Mouse (Mus musculus) CD4-positive, CD25-positive, alpha-beta regulatory T cell, adult 9 weeks (primary cell): ENCODE data around the gene Mpdu1. TPM values are rescaled to one million over a fixed set of nuclear protein-coding genes. Genes with fewer than 3 reads are reported as not detected.

Experiments used
- polyA plus RNA-seq: library from polyadenylated mRNA; unstranded; fragments of 100-300 nt; shearing (Covaris generic); gene quantifications from one replicate; pipeline ENCODE4 v1.2.1, GENCODE M21; 2017

Gene Mpdu1
- 66.8 TPM for polyA plus RNA-seq

DNA sequence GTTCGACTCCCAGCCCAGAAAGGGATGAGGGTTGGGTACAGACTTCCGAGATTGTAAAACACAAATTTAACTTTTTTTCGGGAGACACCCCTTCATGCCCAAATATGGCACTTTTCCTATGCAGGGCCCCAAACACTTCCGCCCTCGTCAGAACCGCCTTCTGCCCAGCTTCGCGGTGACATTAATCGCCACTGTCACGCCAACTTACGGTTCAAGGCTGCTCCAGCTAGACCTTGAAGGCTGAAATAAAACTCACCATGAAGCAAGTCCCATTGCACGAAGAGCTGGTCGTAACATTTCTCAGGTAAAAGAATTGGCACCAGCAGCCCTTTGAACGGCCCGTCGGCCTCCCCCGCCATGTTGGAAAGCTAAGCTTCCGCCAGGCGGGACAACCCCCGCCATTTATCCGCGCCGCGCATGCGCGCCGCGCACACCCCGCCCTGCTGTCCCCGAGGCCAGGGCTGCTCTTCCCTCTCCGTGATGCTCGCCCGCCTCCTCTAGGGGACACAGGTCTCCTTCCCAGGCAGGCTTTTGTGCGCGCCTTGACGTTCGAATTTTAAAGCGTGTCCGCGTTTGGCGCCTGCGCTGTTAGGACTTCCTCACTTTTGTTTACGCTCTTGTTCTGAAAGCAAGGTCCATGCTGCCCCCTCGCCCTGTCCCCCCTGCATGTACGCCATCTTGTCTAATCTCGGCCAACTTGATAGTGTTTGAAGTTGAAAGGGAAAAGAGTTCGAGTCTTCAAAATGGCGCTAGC, at the start of gene Mpdu1:
TSS of gene Mpdu1 (minus strand) at position 430 of the 754 bp plus-strand sequence.

GRCm38 (mm10) chr11:69695361-69696181, 33.1 kb upstream of the Mpdu1 start, which contains the start of the genes Tnfsf12 and Tnfsfm13:
TSS of gene Tnfsf12 (minus strand) at chr11:69695849.
TSS of gene Tnfsfm13 (minus strand) at chr11:69696098.

GRCm38 (mm10) chr11:69685526-69686148, 23.2 kb upstream of the Mpdu1 start, which contains the start of gene Tnfsf13:
TSS of gene Tnfsf13 (minus strand) at chr11:69685784.

DNA sequence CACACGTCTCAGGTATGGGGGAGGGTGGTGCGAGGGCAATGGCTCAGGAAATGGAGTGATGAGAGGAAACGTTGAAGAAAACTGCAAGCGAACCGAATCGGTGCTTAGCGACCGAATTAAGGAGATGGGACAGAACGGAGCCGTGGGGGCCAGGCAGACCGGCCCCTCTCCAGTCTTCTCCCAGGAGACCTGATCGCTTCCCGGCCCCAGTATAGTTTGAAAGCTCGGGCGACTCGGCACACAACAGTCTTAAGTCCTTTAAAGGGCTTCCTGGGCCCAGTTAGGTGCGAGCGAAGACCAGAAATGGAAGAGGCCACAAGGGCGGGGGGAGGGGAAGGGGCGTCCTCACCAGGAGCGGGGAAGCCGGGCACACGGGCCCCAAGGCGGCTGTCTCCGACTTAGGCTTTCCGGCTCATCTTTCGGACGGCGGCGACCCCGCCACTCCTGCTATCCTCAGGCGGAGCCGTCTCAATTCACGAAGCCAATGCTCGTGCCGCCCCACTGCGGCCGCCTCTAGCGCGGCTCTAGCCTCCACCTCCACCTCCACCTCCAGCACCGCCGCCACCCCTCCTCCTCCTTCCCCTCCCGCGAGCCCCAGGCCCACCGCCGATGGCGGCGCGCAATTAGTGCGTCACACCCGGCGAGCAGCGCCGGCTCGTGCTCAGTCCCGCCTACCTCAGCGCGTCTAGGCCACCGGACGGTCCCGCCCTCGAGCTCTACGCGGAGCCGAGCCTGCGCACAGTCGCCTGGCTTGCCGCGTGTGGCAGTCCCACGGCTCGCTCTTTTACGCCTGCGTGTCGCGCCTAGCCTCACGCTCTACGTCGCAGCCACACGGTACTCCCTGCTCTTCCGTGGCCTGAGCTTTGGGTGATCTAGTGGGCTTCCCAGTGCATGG, 19.1 kb upstream of the Mpdu1 start, which contains the start of gene Senp3:
TSS of gene Senp3 (minus strand) at position 771 of the 895 bp plus-strand sequence.

DNA sequence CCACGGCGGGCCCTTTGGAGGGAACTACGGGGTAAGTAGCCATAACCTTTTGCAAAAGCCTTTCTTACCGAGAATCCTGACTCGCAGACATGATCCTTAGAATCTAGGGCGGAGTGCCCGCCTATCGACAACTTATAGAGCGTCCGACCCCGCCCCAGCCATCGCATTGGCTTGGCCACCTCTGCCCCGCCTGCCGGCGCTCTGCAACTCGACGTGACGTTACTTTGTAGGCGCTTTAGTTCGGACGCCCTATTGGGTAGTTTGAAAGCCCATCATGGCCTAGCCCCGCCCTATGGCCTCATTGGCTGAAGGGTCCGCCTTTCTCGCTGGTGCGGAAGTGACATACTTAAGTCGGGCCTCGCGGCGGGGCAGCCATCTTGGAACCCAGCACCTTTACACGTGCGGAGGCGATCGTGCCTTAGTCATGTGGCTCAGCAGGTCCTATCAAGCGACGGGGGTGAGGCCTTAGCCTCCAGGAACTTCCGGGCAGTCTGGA, 9.8 kb upstream of the Mpdu1 start, which contains the start of gene Eif4a1:
TSS of gene Eif4a1 (minus strand) at position 213 of the 496 bp plus-strand sequence.

GRCm38 (mm10) chr11:69665961-69666664, 3.7 kb upstream of the Mpdu1 start, which contains the start of gene Cd68:
TSS of gene Cd68 (minus strand) at chr11:69666153.

DNA sequence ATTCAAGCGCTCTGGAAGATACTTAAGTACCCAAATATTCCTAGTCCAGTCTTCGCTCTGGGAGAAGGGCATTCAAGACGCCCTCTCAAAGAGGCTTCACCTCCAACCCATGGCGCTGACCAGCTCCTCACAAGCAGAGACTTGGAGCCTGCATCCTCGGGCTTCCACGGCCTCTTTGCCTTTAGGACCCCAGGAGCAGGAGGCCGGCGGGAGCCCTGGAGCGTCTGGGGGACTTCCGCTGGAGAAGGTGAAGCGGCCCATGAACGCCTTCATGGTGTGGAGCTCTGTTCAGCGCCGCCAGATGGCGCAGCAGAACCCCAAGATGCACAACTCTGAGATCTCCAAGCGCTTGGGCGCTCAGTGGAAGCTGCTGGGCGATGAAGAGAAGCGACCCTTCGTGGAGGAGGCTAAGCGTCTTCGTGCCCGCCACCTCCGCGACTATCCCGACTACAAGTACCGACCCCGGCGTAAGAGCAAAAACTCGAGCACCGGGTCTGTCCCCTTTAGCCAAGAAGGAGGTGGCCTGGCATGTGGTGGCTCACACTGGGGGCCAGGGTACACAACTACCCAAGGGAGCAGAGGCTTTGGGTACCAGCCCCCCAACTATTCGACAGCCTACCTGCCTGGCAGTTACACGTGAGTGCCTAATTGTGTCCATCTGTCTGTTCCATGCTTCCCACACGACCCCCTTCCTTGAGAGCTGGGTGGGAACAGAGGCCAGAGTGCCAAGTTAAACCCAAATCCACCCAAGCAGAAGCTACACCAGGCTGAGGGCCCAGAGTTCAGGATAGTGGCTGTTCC, 7.0 kb downstream of the Mpdu1 start, which contains the start of gene Sox15:
TSS of gene Sox15 (plus strand) at position 51 of the 801 bp plus-strand sequence.

DNA sequence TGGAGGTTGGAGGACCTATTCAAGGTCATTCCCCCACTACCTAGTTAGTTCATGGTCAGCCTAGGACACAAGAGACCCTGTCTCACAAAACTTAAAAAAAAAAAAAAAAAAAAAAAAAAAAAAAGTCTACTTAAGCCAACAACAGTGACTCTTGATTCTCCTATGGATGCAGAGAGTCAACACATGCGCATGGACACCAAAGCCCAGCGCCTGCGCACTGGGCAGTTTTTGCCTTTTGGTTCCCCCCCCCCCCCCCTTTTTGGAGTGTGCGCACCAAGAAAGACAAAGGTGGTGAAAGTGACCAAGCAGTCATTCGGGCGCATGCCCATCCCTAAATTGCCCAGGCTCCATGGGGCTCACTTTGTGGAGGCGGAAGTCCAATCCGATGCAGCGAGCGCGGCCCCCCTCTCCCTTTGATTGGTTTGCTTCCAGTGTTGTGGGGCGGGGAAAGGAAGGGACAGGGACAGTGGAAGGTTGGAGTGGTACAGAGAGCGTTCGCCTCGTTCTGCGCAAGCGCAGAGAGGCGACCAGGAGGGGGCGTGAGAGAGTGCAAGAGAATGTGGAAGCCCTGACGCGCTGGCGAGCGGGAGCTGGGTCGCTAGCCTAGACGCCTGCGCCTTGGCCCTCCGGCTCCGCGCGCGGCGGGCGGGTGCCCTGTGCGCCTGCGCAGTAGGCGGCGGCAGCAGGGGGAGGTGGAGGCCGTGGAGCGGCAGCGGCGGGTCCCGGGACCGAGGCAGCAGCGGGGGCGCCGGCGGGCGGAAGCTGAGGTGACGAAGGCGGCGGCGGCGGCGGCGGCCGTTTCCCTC, 30.0 kb downstream of the Mpdu1 start, which contains the start of gene Fxr2:
TSS of gene Fxr2 (plus strand) at position 707 of the 806 bp plus-strand sequence.

DNA sequence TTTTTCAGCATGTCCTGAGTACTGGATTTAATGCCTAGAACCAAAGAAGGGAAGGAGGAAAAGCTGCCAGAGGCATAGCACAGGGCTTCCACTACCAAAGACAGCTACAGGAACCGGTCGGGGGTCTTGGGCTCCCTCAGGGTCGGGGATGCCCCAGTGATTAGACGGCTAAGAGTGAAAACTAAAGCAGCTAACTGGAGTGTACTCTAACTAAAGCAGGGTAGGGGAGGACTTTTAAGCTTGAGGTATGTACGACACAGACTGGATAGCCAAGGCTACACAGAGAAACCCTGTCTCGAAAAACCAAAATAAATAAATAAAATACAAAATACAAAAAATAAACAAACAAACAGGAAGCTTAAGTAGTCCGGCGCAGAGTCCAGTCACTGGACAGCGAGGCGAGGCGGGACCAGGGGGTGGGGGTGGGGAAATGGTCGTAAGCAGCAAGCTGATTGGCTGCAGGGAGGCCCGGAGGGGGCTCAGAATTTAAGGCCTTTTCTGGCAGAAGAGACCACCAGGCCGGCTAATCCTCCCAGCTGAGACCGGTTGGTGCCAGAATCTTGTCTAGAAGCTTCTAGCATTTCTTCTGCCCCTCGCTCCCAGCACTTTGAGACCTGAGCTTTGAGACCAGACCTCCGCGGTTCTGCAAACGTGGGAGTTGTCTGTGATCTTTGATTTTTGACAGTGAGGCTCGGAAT, 40.7 kb downstream of the Mpdu1 start, which contains the start of gene Sat2:
TSS of gene Sat2 (plus strand) at position 454 of the 698 bp plus-strand sequence.

GRCm38 (mm10) chr11:69617805-69618204, 44.6 kb downstream of the Mpdu1 start, which contains the start of gene Shbg:
TSS of gene Shbg (minus strand) at chr11:69617905.

Other genes starting within 250 kb of the Mpdu1 start
- gene Kdm6b, start 249.0 kb downstream of the Mpdu1 start, polyA plus RNA-seq: 4.3 TPM
- not detected for gene Dnah2, start 113.5 kb downstream of the Mpdu1 start, polyA plus RNA-seq
- 0.36 TPM for gene Efnb3, start 102.4 kb downstream of the Mpdu1 start, polyA plus RNA-seq
- 30.3 TPM for gene Wrap53, start 82.4 kb downstream of the Mpdu1 start, polyA plus RNA-seq
- 257 TPM for gene Trp53, start 82.3 kb downstream of the Mpdu1 start, polyA plus RNA-seq
- gene Atp1b2, start 56.7 kb downstream of the Mpdu1 start, polyA plus RNA-seq: not detected
- gene Shbg, start 44.7 kb downstream of the Mpdu1 start, polyA plus RNA-seq: not detected
- not detected for gene Sat2, start 40.6 kb downstream of the Mpdu1 start, polyA plus RNA-seq
- gene Fxr2, start 29.7 kb downstream of the Mpdu1 start, polyA plus RNA-seq: 9.2 TPM
- gene Sox15, start 7.3 kb downstream of the Mpdu1 start, polyA plus RNA-seq: not detected
- 5.7 TPM for gene Cd68, start 3.5 kb upstream of the Mpdu1 start, polyA plus RNA-seq
- gene Eif4a1, start 9.8 kb upstream of the Mpdu1 start, polyA plus RNA-seq: 558 TPM
- gene Senp3, start 19.4 kb upstream of the Mpdu1 start, polyA plus RNA-seq: 44.6 TPM
- not detected for gene Tnfsf13, start 23.1 kb upstream of the Mpdu1 start, polyA plus RNA-seq
- gene Tnfsf12, start 33.2 kb upstream of the Mpdu1 start, polyA plus RNA-seq: not detected
- not detected for gene Tnfsfm13, start 33.5 kb upstream of the Mpdu1 start, polyA plus RNA-seq
- 53.7 TPM for gene Polr2a, start 96.0 kb upstream of the Mpdu1 start, polyA plus RNA-seq
- not detected for gene Slc35g3, start 99.3 kb upstream of the Mpdu1 start, polyA plus RNA-seq
- gene Zbtb4, start 103.3 kb upstream of the Mpdu1 start, polyA plus RNA-seq: 4.9 TPM
- gene Chrnb1, start 133.3 kb upstream of the Mpdu1 start, polyA plus RNA-seq: 3.5 TPM
- not detected for gene Fgf11, start 139.2 kb upstream of the Mpdu1 start, polyA plus RNA-seq
- gene Tmem102, start 143.0 kb upstream of the Mpdu1 start, polyA plus RNA-seq: not detected
- not detected for gene Gm39566, start 152.7 kb upstream of the Mpdu1 start, polyA plus RNA-seq
- gene Spem2, start 155.8 kb upstream of the Mpdu1 start, polyA plus RNA-seq: not detected
- not detected for gene Spem1, start 159.5 kb upstream of the Mpdu1 start, polyA plus RNA-seq
- 0.65 TPM for gene Nlgn2, start 175.1 kb upstream of the Mpdu1 start, polyA plus RNA-seq
- gene Tmem256, start 175.9 kb upstream of the Mpdu1 start, polyA plus RNA-seq: 121 TPM
- 30.1 TPM for gene Plscr3, start 183.7 kb upstream of the Mpdu1 start, polyA plus RNA-seq
- not detected for gene Tnk1, start 196.1 kb upstream of the Mpdu1 start, polyA plus RNA-seq
- gene Tmem95, start 215.4 kb upstream of the Mpdu1 start, polyA plus RNA-seq: not detected
- 1.1 TPM for gene Kctd11, start 218.8 kb upstream of the Mpdu1 start, polyA plus RNA-seq
- gene Acap1, start 232.9 kb upstream of the Mpdu1 start, polyA plus RNA-seq: 549 TPM
- 3.9 TPM for gene 2810408A11Rik, start 238.3 kb upstream of the Mpdu1 start, polyA plus RNA-seq
- 4.2 TPM for gene Neurl4, start 238.4 kb upstream of the Mpdu1 start, polyA plus RNA-seq